Mouse (Mus musculus): Measurements from ENCODE around the gene Celf1. TPM values are rescaled to one million over a fixed set of nuclear protein-coding genes. Genes with fewer than 3 reads are reported as not detected.

The Celf1 gene
- polyA plus RNA-seq, 1 experiment from 2014 or later = 148 TPM

GRCm38 (mm10) chr2:90953461-90953860, 13.3 kb downstream of the Celf1 start:
- Histone ChIP-seq H3K4me1 (peaks cover 27% of the 10 kb centered on the region), H3K4me3 (no peak overlapping the region), H3K27me3 (ENCODE audit: low read depth, poor library complexity, severe bottlenecking) (no peaks in the 10 kb centered on the region), H3K27ac (replicated peaks) (no peak overlapping the region), H3K9me3 (replicated peaks) (no peaks in the 10 kb centered on the region), H3K36me3 (peaks cover 22% of the 10 kb centered on the region)
- WGBS = 85% methylated on average over 3 of the region's 3 CpGs
- DNase-seq (ENCODE audit: low spot score) = no peak

GRCm38 (mm10) chr2:90956053-90956452, 15.9 kb downstream of the Celf1 start:
- H3K27ac ChIP-seq (replicated peaks) = no peak overlapping the region

GRCm38 (mm10) chr2:90958856-90959255, 18.7 kb downstream of the Celf1 start:
- DNase-seq (ENCODE audit: low spot score) = no peak
- Histone ChIP-seq H3K9me3 (replicated peaks) (no peaks in the 10 kb centered on the region), H3K27me3 (ENCODE audit: low read depth, poor library complexity, severe bottlenecking) (no peaks in the 10 kb centered on the region), H3K4me3 (no peak overlapping the region), H3K36me3 (0 out of 2 replicates have a peak, but pooled peaks cover 5% of the 10 kb centered on the region), H3K4me1 (peaks cover 18% of the 10 kb centered on the region), H3K27ac (replicated peaks) (no peak overlapping the region)
- 91% methylated on average over 3 of the region's 3 CpGs for WGBS

More at GRCm38 (mm10) chr2:90956053-90956452, 15.9 kb downstream of the Celf1 start:
- no peak for DNase-seq (ENCODE audit: low spot score)
- H3K4me3 ChIP-seq = no peak overlapping the region
- 0 out of 2 replicates have a peak, but pooled peaks cover 7% of the 10 kb centered on the region for H3K36me3 ChIP-seq
- peaks cover 20% of the 10 kb centered on the region for H3K4me1 ChIP-seq
- no peaks in the 10 kb centered on the region for H3K9me3 ChIP-seq (replicated peaks)
- no peaks in the 10 kb centered on the region for H3K27me3 ChIP-seq (ENCODE audit: low read depth, poor library complexity, severe bottlenecking)
- WGBS = 19% methylated on average over 1 of the region's 1 CpGs

DNA sequence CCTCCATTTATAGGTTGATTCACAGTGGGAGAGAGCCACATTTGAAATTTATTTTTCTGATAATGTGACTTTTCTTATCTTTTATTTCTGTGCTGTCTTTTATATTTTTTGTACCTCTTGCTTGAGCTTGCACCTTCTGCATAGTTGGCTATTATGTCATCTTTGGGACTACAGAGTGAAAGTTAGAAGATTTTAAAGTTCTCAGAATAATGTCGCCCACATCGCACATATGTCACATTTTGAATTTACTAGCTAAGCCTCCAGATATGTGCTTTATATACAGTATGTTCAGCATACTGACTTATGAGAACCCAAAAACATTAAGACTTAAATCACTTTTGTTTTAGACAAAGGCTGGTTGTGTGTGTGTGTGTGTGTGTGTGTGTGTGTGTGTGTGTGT, 19.8 kb downstream of the Celf1 start:
- peaks cover 21% of the 10 kb centered on the region for H3K4me1 ChIP-seq
- H3K27ac ChIP-seq (replicated peaks) = no peak overlapping the region
- 0 out of 2 replicates have a peak, but pooled peaks cover 3% of the 10 kb centered on the region for H3K36me3 ChIP-seq
- no peaks in the 10 kb centered on the region for H3K9me3 ChIP-seq (replicated peaks)
- H3K27me3 ChIP-seq (ENCODE audit: low read depth, poor library complexity, severe bottlenecking) = no peaks in the 10 kb centered on the region
- 97% methylated on average over 2 of the region's 2 CpGs for WGBS
- H3K4me3 ChIP-seq = no peak overlapping the region
- no peak for DNase-seq (ENCODE audit: low spot score)

- no peak for DNase-seq (ENCODE audit: low spot score)
- H3K4me1 ChIP-seq = peaks cover 4% of the 10 kb centered on the region
- H3K9me3 ChIP-seq (replicated peaks) = no peaks in the 10 kb centered on the region
- peaks cover 1% of the 10 kb centered on the region; the same call in 1 of the 2 replicates for H3K36me3 ChIP-seq
- no peak overlapping the region for H3K27ac ChIP-seq (replicated peaks)
- no peak overlapping the region for H3K4me3 ChIP-seq
- H3K27me3 ChIP-seq (ENCODE audit: low read depth, poor library complexity, severe bottlenecking) = no peaks in the 10 kb centered on the region
- WGBS = 100% methylated on average over 1 of the region's 1 CpGs
These were observed 23.1 kb downstream of the Celf1 start for GRCm38 (mm10) chr2:90963304-90963703.

DNA sequence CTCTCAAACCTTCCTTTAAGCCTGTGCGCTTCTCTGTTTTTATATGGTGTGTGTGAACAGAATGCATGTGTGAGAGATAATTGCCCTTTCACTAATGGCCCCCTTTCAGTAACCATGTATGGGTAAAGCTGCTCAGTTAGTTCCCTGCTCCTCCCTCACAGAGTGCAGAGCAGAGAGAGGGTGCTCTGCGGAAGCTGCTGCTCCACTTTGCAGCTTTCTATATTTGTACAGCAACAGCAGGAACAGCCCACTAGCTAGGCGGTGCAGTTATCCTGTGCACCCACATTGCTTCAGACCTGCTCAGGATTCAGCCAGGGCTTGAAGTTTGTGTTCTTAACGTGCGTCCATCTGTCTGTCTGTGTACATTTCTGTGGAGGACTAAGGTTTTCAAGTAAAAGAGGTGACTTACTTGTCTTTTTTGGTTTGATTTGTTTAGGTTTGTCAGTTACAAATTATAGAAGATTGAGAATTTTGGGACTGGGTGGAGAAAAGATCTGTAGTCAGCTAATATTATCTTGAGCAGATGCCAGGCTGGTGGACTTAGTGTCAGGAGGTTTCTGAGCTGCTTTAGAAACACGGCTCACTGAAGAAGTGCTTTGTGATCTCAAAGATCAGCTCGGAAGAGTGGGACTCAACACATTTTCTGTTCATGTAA, 24.8 kb downstream of the Celf1 start:
- DNase-seq (ENCODE audit: low spot score) = no peak
- Histone ChIP-seq H3K4me1 (peaks cover 4% of the 10 kb centered on the region), H3K4me3 (no peak overlapping the region), H3K27me3 (ENCODE audit: low read depth, poor library complexity, severe bottlenecking) (no peaks in the 10 kb centered on the region), H3K9me3 (replicated peaks) (no peaks in the 10 kb centered on the region), H3K27ac (replicated peaks) (no peak overlapping the region), H3K36me3 (peaks cover 9% of the 10 kb centered on the region; the same call in 1 of the 2 replicates)
- WGBS = 90% methylated on average over 7 of the region's 7 CpGs

- no peaks in the 10 kb centered on the region for H3K27me3 ChIP-seq (ENCODE audit: low read depth, poor library complexity, severe bottlenecking)
- no peak for DNase-seq (ENCODE audit: low spot score)
- no peak overlapping the region for H3K4me3 ChIP-seq
- H3K27ac ChIP-seq (replicated peaks) = no peak overlapping the region
- peaks cover 4% of the 10 kb centered on the region for H3K4me1 ChIP-seq
- peaks cover 9% of the 10 kb centered on the region; the same call in 1 of the 2 replicates for H3K36me3 ChIP-seq
- 93% methylated on average over 2 of the region's 2 CpGs for WGBS
- H3K9me3 ChIP-seq (replicated peaks) = no peaks in the 10 kb centered on the region
These were observed 25.4 kb downstream of the Celf1 start for GRCm38 (mm10) chr2:90965466-90966080.

GRCm38 (mm10) chr2:90970606-90971005, 30.4 kb downstream of the Celf1 start:
- no peak for DNase-seq (ENCODE audit: low spot score)
- H3K4me1 ChIP-seq = no peaks in the 10 kb centered on the region
- H3K27ac ChIP-seq (replicated peaks) = no peak overlapping the region
- no peaks in the 10 kb centered on the region for H3K9me3 ChIP-seq (replicated peaks)
- H3K36me3 ChIP-seq = peaks cover 40% of the 10 kb centered on the region
- H3K27me3 ChIP-seq (ENCODE audit: low read depth, poor library complexity, severe bottlenecking) = no peaks in the 10 kb centered on the region
- no peak overlapping the region for H3K4me3 ChIP-seq

- H3K9me3 ChIP-seq (replicated peaks) = no peaks in the 10 kb centered on the region
- no peak for DNase-seq (ENCODE audit: low spot score)
These were observed 33.9 kb downstream of the Celf1 start for GRCm38 (mm10) chr2:90974101-90974500.

GRCm38 (mm10) chr2:90975181-90975835, 35.1 kb downstream of the Celf1 start:
- Histone ChIP-seq H3K27ac (replicated peaks) (no peak overlapping the region), H3K36me3 (peaks cover 38% of the 10 kb centered on the region), H3K9me3 (replicated peaks) (no peaks in the 10 kb centered on the region), H3K4me1 (no peaks in the 10 kb centered on the region), H3K27me3 (ENCODE audit: low read depth, poor library complexity, severe bottlenecking) (no peaks in the 10 kb centered on the region), H3K4me3 (no peak overlapping the region)
- WGBS = 86% methylated on average over 7 of the region's 7 CpGs
- no peak for DNase-seq (ENCODE audit: low spot score)

More at GRCm38 (mm10) chr2:90974101-90974500, 33.9 kb downstream of the Celf1 start:
- no peak overlapping the region for H3K27ac ChIP-seq (replicated peaks)
- H3K4me1 ChIP-seq = no peaks in the 10 kb centered on the region
- H3K27me3 ChIP-seq (ENCODE audit: low read depth, poor library complexity, severe bottlenecking) = no peaks in the 10 kb centered on the region
- peaks cover 42% of the 10 kb centered on the region for H3K36me3 ChIP-seq
- H3K4me3 ChIP-seq = no peak overlapping the region

GRCm38 (mm10) chr2:90976590-90976989, 36.4 kb downstream of the Celf1 start:
- Histone ChIP-seq H3K9me3 (replicated peaks) (no peaks in the 10 kb centered on the region), H3K27me3 (ENCODE audit: low read depth, poor library complexity, severe bottlenecking) (no peaks in the 10 kb centered on the region), H3K4me1 (no peaks in the 10 kb centered on the region), H3K27ac (replicated peaks) (no peak overlapping the region), H3K36me3 (peaks cover 36% of the 10 kb centered on the region), H3K4me3 (no peak overlapping the region)
- 86% methylated on average over 2 of the region's 2 CpGs for WGBS
- DNase-seq (ENCODE audit: low spot score) = no peak

GRCm38 (mm10) chr2:90977291-90977690, 37.1 kb downstream of the Celf1 start:
- no peaks in the 10 kb centered on the region for H3K4me1 ChIP-seq
- no peak overlapping the region for H3K4me3 ChIP-seq
- no peaks in the 10 kb centered on the region for H3K9me3 ChIP-seq (replicated peaks)
- no peak for DNase-seq (ENCODE audit: low spot score)
- H3K27ac ChIP-seq (replicated peaks) = no peak overlapping the region
- peaks cover 29% of the 10 kb centered on the region for H3K36me3 ChIP-seq
- H3K27me3 ChIP-seq (ENCODE audit: low read depth, poor library complexity, severe bottlenecking) = no peaks in the 10 kb centered on the region
- 87% methylated on average over 4 of the region's 4 CpGs for WGBS

- Histone ChIP-seq H3K27me3 (ENCODE audit: low read depth, poor library complexity, severe bottlenecking) (no peaks in the 10 kb centered on the region), H3K9me3 (replicated peaks) (no peaks in the 10 kb centered on the region), H3K36me3 (peaks cover 7% of the 10 kb centered on the region; the same call in 1 of the 2 replicates), H3K4me3 (no peak overlapping the region), H3K4me1 (peaks cover 26% of the 10 kb centered on the region), H3K27ac (replicated peaks) (no peak overlapping the region)
- 95% methylated on average over 3 of the region's 3 CpGs for WGBS
- DNase-seq (ENCODE audit: low spot score) = no peak
These were observed 45.9 kb downstream of the Celf1 start for GRCm38 (mm10) chr2:90986055-90986454.

Measured in midbrain, embryonic 10.5 days (tissue).